Mouse (Mus musculus): ENCODE measurements around the gene Elovl2. TPM values are rescaled to one million over a fixed set of nuclear protein-coding genes. Genes with fewer than 3 reads are reported as not detected.
"Not testable (repeated sequence)": the region's sequence is repeated elsewhere in the genome, so short reads cannot be mapped to it uniquely, and the experiment has no call there.

Gene Elovl2
- 0.33 and 3.1 TPM in 2 replicates for total RNA-seq (2021)
- long read RNA-seq, transcript Elovl2-201 (8 exons, 3,840 nt) = major isoform, 64 of 95 reads
- long read RNA-seq, partial matches to known transcripts = 5 of 95 reads
- long read RNA-seq, other reads (novel, unspliced or antisense) = 26 of 95 reads

GRCm38 (mm10) chr13:41220304-41220834, at the start of gene Elovl2:
Elovl2 (minus strand) TSS chr13:41220405.
- DNase-seq = peak; percentile 77

GRCm38 (mm10) chr13:41267827-41268408, 47.7 kb upstream of the Elovl2 start:
- no peak for DNase-seq

DNA sequence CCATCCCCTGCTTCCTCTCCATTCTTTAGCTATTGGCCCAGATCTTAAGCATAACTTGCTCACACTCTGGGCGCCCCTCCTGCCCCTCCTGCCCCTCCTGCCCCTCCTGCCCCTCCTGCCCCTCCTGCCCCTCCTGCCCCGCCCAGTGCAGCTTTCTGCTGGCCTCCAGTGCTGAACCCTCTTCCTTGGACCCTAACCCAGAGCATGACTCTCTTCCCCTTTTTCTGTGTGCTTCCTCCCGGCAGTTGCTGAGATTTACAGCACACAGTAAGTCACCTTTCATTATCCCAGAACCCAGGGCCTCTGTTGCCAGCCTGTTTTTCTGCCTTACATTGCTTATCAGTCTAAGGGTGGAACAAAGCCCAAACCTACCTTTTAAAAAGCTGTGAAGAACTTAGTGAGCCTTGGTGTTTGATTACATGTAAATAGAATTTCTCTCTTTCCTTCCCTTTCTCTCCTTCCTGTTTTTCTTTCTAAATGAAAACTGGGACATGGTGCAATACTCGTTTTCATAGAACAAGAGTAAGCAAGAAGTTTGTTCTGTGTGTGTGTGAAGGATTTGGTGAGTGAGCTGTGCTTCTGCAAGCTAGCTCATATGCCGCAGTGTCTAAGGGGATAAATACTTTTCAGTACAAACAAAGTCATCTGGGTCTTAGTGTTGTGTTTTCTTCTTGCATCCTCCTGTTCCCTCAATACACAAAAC, 43.2 kb upstream of the Elovl2 start:
- DNase-seq = no peak

DNA sequence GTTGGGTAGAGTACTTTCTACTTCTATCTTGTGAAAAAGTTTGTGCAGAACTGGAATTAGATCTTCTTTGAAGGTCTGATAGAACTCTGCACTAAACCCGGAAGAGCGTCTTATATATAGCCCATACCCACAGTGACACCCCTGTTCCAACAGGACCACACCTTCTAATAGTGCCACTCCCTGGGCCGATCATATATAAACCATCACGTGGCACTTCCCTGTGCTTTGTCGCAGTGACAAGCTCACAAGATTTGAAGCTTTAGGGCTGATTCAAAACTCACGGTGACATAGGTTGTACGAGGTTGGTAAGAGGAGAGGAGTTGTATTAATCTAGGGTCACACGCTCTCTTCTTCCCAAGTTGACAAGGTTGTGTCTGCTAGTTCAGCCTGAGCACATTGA, 41.4 kb upstream of the Elovl2 start:
- DNase-seq = not testable (repeated sequence)

GRCm38 (mm10) chr13:41257851-41258250, 37.6 kb upstream of the Elovl2 start:
- DNase-seq = no peak

DNA sequence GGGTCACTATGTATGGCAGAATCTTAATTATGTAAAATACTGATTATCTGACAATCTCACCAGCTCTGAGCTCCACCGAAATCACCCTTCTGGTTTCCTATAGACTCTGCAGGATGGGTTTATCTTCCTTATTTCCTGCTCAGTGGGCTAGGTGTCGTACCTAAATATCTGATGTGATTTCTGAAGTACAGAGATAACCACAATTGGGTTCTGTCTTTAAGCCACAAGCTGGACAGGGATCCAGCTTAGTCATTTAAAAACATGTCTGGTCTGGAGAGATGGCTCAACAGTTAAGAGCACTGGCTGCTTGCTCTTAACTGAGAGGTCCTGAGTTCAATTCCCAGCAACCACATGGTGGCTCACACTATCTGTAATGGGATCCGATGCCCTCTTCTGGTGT, 36.8 kb upstream of the Elovl2 start:
- DNase-seq = no peak

GRCm38 (mm10) chr13:41256126-41256525, 35.9 kb upstream of the Elovl2 start:
- no peak for DNase-seq

- DNase-seq = no peak
Measured at GRCm38 (mm10) chr13:41252736-41253135, 32.5 kb upstream of the Elovl2 start.

GRCm38 (mm10) chr13:41252141-41252540, 31.9 kb upstream of the Elovl2 start:
- DNase-seq = no peak

DNA sequence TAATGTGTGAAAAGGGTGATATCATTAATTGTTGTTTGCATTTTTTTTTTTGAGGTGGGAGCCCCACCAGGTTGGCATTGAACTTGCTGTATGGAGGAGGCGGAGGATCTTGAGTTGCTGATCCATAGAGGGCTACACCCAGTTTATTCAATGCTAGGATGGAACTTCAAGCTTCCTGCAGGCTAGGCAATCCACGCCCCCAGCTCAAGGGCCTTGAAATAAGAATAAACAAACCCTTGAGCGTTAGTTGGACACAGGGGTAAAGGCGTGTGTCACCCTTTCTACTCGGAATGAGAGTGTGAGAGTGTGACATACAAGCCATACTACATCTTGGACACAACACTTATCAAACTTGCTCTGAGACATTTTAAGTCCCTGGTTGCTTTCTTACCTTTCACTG, 31.5 kb upstream of the Elovl2 start:
- no peak for DNase-seq

DNA sequence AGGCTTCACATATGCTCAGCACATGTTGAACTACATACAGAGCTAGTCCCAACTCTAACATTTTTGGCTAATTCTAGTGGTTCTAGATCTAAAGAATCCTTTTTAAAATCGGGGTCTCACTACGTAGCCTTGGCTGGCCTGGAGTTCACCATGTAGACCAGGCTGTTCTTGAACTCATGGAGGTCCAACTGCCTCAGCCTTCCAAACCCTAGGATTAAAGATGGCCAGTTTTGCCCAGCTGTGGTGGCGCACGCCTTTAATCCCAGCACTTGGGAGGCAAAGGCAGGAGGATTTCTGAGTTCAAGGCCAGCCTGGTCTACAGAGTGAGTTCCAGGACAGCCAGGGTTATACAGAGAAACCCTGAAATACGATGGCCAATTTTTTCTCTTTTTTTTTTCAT, 31.0 kb upstream of the Elovl2 start:
- not testable (repeated sequence) for DNase-seq

DNA sequence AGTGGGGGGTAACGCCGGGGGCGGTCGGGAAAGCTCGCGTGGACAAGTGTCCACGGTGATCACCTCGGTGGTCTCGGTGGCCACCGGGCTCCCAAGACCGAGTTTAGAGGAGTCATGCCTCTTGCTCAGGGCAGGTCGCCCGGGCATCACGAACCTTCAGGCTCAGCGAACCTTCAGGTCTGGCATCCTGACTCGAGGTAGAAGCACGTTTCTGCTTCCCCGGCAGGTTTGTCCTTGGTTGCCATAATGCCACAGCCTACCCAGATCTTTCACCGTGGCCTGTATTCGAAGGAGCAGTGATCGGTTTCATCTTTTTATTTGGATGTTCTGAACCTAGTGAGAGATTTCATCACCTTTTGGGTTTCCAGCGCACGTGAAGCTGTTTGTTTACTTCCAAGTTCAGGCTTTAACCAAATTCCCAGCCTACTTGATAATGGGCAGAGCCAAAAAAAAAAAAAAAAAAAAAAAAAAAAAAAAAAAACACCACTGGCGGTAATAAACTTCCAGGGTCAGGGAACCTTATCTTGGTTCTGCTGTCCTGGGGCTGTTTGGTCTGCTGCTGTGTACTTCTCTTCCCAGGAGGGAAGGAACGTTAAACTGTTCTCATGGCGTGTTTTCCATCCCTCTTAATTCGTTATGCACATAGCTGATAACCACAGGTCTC, 30.2 kb upstream of the Elovl2 start:
- no peak for DNase-seq

DNA sequence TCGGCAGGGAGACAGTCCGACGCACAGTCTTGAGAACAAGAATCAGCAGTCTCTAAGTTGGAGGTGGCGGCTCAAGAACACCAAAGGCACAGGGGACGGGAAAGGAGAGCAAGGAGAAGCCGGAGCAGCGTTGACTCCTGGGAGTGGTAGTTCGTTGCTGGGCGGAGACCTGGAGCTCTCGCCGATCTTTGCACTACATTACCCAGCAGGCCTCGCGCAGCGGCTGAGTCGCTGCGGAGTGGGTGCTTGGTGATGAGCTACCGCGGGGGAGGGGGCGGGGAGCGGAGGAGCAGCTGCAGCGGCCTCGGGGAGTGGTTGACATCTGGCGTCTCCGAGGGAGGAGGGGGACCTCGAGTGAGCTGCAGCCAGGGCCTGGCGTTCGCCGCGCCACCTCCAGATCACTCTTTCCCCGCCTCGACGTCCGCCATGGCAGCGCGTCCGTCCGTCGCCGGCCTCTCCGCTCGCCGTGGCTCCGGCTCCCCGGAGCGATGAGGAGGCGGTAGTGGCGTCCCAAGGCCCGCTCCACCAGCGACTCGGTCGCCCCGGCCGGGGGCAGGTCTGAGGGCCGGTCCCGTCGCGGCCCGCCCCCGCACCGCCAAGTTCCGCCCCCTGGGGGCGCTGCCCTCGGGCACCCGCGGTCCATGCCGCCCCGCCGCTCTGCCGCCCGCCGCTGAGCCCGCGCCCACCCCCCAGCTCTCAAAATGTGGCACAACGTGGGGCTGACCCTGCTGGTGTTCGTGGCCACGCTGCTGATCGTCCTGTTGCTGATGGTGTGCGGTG, 29.5 kb upstream of the Elovl2 start, which contains the start of gene Smim13:
Smim13 (plus strand) TSS at position 307 of the 780 bp plus-strand sequence.
- peak; percentile 89 for DNase-seq

- no peak for DNase-seq
Measured at GRCm38 (mm10) chr13:41248751-41249520, 28.7 kb upstream of the Elovl2 start.

- no peak for DNase-seq
Measured at GRCm38 (mm10) chr13:41244306-41244830, 24.2 kb upstream of the Elovl2 start.

GRCm38 (mm10) chr13:41241557-41241956, 21.4 kb upstream of the Elovl2 start:
- no peak for DNase-seq

GRCm38 (mm10) chr13:41238805-41239130, 18.6 kb upstream of the Elovl2 start:
- no peak for DNase-seq

DNA sequence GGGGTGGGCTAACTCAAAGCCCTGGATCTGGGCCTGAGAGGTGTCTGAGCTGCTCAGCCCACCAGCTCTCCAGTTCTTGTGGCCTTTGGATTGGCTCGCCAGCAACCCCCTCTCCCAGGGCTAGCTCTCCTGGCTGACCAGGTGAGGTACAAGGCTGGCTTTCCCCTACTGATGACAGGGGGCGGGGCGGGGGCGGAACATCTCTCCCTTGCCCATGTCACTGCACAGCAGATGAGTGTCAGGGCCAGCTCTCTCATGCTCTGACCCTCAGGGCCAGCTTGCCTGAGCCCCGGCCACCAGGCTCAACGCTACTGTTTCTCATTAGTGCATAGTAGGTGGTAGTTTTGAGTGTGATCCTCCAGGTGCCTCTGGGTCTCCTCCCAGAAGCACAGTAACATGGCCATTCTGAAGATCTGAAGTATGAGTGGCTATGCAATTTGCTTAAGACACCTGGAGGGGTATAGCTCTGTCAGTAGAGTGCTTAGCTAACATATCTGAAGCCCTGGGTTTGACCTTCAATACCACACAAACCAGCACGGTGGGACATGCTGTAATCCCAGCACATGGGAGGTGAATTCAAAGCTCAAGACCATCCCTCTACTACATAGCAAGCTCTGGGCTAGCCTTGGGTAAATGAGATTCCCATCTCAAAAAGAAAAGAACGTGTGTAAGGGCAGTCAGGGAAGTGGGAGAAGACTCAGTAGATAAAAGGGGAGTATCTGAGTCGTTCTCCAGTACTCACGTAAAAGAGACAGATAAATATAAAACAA, 18.0 kb upstream of the Elovl2 start:
- no peak for DNase-seq

GRCm38 (mm10) chr13:41235845-41236741, 15.9 kb upstream of the Elovl2 start:
- no peak for DNase-seq

Data from adrenal gland, postnatal 25 days (tissue).